Mouse (Mus musculus): ENCODE measurements at regions not wholly inside any gene's neighbourhood (a gene's known extent, or its start where the extent isn't known, plus 50 kb on each side); places are given as distances from the start of the nearest gene placed in this dataset.
"Not testable (repeated sequence)": the region's sequence is repeated elsewhere in the genome, so short reads cannot be mapped to it uniquely, and the experiment has no call there.

DNA sequence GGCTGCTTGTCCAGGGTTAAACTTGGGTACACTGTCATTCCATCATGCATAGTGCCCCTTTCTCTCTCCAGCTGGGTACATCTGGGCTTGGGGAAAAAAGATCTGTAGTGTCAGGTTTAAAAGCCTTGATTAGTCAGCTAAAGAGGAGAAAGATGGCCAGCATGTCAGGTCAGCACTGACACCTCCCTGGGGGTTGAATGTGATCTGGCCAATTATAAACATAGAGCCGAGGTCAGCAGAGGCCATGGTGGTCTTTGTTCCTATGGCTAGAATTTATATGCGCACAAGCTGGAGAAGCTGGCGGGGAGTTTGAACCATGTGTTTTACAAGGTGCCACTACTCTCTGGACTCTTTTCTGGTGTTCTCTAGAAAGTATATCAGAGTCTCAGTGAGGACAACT, 61.0 kb upstream of the Gm12728 start:
- intact Hi-C loops (cut with DNase I), result no loop called here

DNA sequence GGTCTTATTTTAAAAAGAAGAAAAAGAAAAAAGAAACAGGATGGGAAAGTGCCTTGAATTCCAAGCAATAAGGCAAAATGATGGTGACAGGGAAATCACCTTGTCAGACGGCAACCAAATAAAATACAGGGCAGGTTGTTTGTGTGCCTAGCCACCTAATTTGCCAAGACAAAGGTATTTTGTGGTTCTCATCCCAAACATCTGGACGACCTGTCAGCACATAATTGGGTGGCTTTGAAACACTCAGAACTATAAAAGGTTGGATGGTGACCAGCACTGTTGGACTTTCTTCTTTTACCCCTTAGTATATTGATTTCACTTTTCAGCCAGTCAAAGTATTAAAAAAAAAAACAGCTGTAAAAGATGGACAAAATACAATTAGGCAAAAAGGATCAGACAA, 58.8 kb upstream of the Gm12728 start:
- intact Hi-C loops (cut with DNase I), result no loop called here

GRCm38 (mm10) chr4:105735116-105735515, 54.6 kb upstream of the Gm12728 start:
- intact Hi-C loops (cut with DNase I), result not testable (repeated sequence)
